Mouse (Mus musculus): ENCODE data around the gene Galnt9.
A peak's percentile ranks its signal among the peaks of the same experiment; 100 is the strongest.

The Galnt9 gene

DNA sequence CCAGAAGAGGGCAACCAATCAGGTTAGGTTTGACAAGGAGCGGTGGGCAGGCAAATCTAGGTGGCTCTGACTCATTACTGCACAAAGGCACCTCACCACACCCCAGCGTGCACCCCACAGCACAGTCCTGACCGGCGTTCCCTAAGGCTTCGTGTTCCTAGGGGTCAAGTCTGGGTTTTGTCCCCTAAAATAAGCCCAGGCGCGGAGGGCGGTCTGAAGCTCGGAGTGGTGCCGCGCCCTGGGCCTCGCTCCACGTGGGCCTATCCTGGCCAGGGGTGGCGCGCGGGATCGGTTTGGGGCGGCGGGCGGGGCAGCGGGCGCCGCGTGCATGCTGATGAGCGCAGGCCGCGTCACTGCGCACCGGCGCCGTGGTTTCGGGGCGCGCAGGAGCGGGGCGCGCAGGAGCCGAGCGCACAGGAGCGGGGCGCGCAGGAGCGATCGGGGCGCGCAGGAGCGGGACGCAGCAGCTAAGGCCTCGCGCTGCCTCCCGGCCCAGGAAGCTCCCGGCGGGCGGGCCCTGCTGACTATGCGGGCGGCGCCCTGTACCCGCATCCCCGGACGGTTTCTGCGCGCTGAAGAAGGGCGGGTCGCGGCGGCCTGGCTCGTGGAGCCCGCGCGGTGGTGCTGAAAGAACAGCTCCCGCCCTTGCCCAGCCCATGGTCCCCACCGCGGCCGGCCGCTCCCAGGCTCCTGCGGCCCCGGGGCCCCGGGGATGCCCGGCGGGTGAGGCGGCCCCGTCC is at the start of gene Galnt9:
Gene Galnt9, plus strand, starts transcription at position 405 of the 740 bp plus-strand sequence.
- DNase-seq (ENCODE audit: low read depth, low spot score), result peak; percentile 65

DNA sequence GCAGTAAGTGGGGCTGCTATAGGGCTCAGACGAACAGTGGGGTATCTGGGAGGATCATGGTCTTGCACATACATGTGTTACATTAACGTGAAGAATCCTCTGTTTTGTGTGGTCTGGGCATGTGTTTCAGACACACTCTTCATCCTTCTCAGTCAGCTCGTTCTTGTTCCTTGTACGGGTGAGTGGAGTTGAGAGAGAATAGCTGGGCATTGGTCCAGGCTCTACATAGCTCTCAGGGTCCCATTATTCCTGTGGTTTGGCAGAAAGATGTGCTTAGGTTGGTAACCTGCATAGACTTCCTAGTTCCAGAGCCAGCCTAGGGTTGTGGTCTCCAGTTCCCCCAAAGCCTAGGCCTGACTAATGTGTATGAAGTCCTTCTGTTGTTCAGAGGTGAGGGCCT is 49.8 kb upstream of the Galnt9 start:
- DNase-seq (ENCODE audit: low read depth, low spot score), result no peak

DNA sequence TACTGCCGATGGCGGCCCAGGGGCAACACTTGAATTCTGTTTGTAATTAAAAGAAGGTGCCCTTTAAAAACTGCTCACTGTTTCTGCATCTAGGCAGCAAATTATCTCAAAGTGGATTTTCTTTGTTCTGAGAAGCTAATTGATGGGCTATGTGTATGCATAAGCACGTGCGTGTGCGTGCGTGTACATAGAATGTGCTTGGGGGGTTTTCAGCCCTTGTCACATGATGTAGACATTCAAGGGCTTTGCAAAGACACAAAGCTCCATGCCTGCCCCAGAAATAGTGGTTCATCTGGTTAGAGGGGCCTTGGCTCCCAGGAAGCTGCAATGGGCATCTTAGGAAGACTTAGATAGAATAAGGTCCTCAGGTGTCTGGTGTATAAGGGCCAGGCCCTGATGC is 49.1 kb upstream of the Galnt9 start:
- no peak for DNase-seq (ENCODE audit: low read depth, low spot score)

DNA sequence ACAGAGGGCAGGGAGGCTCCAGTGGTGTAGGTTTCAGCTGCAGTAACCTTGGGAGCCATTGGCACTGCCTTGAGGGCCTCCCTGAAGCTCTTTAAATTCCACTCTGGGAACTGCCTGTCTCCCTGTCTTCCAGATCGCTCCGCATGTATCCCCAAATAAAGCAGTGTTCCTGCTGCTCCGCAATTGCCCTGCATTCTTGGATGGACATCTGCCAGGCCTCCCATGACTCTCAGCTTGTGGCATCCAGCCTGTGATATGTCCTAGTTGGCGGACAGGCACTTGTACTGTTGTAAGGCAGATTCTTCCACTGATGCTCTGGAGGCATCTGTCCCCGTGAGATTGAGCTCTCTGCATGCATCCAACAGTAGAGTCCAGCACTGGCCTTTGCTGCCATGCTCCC is 46.6 kb upstream of the Galnt9 start:
- no peak for DNase-seq (ENCODE audit: low read depth, low spot score)

DNA sequence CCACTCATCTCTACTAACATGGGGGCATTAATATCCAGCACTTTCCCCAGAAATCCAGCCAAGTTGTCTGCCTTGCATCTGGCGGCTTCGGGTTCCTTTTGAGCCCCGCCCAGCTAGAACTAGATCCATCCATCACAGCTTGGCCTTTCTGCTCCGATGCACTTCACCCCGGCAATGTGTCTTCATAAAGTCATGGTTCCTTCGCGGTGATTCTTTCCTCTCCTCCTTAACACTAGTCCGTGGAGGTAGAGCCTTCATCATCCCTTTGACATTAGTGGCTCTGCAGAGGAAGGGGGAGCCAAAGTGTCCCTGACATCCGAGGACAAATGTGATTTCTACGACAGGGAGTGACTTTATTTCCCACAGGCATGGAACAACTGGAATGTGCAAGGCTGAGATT is 46.1 kb upstream of the Galnt9 start:
- no peak for DNase-seq (ENCODE audit: low read depth, low spot score)

DNA sequence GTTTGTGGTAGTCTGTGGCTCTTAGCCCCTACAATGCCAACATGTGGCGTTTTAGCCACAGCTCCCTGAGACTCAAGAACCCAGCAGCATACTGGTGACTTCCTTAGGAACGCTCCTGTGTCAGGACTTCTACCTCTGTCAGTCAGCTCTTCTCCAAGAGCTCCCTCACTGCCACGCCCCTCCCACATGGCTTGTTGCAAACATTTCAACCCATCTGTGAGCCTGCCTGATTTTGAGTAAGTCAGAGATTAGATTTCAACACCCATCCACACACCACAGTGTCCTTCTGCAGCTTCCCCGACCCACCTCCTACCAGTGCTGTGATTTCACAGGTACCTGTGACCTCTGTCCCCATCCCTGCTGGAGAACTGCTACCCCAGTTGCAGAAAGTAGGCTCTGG is 43.9 kb upstream of the Galnt9 start:
- no peak for DNase-seq (ENCODE audit: low read depth, low spot score)

DNA sequence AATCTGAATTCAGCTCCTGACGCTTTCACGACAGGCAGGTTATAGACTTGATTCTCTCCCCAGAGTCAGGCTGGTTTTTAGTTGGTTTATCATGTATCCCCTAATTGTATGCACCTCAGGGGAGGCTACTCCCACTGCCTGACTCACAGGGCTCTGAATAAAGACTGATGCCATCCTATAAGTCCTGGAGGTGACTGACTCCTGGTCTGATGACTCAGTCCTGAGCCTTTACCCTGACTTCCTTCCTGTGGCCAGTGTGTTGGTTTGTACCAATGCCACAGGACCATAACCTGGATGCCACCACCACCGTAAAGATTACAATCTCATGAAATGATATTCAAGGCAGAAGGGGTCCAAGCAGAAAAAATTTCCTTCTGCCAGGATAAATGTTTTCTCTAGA is 40.8 kb upstream of the Galnt9 start:
- DNase-seq (ENCODE audit: low read depth, low spot score), result no peak

DNA sequence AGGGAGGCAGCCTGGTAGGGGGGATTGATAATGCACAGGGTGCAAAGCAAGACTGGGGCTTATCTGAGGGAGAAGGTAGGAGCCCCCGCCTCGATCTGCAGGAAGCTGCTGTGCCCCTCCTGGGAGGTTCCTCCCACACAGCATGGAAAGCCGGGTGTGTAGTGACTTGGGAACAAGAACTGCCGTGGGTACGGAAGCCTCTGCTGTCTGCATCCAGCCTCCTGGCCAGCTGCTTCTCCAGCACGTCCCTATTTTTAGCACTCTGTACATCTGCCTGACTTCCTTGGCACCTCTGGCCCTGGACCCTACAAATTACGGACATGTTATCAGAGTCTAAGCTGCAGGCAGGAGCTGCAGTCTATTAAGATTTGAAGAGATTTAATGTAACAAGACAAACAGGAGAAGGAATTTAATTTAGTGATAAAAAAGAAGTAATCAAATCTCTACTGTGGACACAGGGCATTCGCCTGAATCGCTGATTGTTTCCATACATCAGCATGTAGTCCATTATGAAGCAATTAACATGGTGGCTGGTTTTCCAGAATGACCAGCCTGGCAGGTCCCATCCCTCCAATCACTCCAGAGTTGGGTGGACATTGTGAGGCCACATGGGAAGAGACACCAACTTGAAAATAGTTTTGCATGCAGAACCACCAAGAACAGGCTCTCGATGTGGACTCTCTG is 38.4 kb upstream of the Galnt9 start:
- no peak for DNase-seq (ENCODE audit: low read depth, low spot score)

DNA sequence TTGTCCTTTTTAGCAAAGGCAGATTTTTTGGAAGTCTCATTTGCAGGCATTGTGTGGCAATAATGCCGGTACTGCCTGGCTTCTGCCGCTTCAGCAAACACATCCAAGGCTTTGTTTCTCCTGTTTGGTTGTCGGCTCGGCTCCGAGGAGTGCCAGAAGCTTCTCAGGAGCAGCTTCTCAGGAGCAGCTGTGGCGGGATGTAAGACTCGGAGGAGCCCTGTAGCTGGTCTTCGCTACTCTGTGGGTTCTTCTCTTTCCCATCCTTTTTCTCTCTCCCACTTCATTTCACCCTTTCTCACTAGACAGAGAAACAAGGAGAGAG is 37.9 kb upstream of the Galnt9 start:
- no peak for DNase-seq (ENCODE audit: low read depth, low spot score)

DNA sequence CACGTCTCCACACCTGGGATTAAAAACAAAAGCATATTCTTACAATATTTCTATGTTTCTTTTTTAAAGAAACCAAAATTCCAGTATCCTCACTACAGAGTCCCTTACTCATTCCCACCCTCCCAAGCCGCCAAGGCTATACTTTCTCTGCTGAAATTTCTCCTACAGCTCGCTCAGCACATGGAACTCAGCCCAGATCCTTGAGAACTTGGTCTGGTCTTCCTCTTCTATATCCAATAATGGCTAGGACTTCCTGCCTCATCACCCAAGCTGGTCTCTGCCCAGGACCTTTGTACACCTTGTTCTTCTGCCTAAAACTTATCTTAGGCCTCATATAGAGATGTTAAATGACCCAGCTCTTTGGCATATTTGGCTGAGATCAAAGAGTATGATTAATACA is 37.3 kb upstream of the Galnt9 start:
- DNase-seq (ENCODE audit: low read depth, low spot score), result no peak

DNA sequence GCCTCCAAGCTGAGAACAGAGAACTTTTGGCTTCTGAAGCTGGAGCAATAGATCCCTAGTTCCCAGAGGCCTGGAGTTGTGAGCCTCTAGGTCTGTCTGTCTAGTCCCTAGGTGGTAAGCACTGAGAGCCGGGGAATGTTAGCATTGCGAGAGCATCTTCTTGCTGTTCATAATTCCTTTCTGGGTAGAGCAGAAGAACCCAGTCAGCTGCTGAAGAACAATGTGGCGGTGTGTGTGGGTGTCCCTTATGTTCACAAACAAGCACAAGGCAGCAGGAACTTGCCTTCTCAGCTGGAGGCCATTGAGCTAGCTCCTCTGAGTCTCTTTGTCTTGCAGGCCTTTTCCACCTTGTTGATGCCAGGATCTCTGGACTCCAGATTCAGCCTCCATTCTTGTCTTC is 36.2 kb upstream of the Galnt9 start:
- no peak for DNase-seq (ENCODE audit: low read depth, low spot score)

DNA sequence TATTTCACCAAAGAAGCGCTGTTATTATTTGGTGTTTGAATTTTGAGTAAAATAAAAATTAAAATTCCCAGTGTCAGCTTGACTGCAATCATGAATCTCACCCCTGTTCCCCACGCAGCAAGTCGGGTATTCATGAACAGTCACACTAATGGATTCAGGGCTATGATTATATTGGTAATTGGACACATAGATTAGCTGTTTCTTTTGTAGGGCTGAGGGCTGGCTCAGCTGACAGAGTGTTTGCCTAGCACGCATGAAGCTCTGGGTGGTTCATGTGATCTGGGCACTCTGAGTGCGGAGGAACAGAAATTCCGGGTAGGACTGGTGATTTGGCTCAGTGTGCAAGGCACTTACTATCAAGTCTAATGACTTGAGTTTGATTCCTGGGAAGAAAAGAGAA is 33.8 kb upstream of the Galnt9 start:
- DNase-seq (ENCODE audit: low read depth, low spot score), result no peak

DNA sequence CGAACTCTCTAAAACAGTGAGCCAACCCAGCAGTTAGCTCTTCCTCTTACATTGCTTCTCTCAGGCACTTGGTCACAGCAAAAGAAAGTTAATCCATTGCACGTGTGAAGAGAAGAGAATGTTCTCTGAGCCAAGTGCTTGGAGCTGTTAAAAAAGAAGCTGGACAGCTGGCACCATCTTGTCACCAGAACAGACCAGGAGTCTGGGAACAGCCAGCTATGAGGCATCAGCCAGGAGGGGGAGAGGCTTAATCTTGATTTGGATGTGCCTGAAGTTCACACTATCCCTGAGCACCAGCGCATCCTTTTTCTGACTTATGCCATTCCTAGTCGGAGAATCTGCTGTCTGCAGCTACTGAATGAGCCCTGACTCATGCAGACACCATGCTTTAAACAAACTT is 30.4 kb upstream of the Galnt9 start:
- no peak for DNase-seq (ENCODE audit: low read depth, low spot score)

DNA sequence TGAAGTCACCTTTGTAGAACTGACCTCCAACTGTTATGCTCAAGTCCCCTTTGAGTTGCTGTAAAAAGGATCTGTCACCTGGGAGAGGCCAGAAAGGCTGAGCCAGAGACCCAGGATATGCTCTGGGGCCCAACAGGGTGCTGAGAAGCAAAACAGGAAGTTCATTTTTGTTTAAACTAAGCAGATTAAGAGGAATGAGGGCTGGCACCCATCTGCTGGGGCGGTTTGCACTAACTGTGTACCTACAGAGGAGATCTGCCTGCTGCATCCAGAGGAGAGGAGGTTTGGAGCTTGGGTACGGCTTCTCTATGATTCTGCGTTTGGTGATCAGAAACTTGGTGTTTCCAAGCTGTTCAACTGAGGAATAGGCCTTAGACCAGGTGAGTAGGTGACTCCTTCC is 29.5 kb upstream of the Galnt9 start:
- DNase-seq (ENCODE audit: low read depth, low spot score), result no peak

DNA sequence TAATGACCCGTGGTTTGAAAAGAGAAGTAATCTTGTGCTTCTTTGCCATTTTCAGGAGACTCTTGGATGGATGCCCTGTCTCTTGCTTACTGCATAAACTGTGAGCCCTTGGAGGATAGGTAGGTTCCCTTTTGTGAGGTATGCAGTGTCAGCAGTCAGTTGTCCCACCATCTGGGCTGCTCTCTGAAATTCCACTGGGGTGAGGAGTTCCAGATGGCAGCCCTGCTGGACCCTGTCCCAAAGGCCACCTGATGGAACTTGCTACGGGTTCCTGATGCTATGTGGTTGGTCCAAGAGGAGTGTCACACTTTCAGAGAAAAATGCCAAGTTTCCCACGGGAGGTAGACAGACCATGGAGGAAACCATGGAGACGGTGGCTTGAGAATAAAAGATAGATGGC is 27.8 kb upstream of the Galnt9 start:
- DNase-seq (ENCODE audit: low read depth, low spot score), result no peak

DNA sequence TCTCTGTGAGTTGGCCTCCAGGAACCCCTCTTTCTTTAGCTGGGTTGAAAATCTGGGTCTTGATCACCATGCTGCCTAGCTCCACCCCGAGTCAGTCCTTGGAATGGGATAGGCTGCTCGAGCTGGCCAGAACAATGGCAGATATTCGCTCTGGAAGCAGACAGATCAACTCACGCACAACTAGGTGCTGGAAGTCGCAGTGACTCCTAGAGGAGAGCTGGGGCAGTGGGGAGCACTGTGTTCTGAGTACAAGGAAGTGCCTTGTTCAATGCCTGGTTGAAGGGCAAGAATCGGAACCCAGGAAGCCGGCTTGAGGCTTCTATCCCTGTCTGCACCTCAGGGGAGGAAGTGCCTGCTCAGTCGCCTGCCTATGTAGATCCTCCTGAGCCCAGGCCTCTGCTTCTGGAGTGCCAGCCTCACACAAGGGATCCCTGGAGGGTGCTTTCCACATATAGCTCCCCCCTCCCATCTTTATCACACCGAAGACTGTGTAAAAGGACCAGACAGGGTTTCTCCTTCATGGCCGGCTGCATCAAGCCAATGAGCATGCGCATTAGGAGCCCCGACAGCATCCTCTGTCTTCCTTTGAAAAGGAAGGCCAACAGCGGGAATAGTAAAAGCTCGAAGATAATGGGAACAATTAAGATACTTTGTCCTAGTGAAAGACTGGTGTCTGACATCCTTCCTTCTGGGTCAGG is 25.9 kb upstream of the Galnt9 start:
- DNase-seq (ENCODE audit: low read depth, low spot score), result peak; percentile 70

DNA sequence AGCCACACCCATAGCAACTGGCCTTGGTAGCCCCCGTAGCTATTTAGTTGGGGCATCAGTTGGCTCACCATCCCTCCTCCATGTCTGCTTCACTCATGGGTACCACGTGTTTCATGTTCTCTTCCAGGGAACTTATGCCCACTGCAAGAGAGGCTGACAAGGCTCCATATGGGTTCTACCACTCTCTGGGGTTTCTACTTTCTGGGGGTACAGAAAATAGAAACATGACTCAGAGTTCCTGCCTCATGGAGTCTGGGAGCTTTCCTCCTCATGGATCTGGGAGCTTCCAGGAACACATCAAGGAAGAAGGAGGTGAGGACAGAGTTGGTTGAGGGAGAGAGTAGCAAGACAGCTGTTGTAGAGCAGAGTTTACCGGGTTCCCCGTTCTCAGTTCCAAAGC is 23.2 kb upstream of the Galnt9 start:
- DNase-seq (ENCODE audit: low read depth, low spot score), result no peak

DNA sequence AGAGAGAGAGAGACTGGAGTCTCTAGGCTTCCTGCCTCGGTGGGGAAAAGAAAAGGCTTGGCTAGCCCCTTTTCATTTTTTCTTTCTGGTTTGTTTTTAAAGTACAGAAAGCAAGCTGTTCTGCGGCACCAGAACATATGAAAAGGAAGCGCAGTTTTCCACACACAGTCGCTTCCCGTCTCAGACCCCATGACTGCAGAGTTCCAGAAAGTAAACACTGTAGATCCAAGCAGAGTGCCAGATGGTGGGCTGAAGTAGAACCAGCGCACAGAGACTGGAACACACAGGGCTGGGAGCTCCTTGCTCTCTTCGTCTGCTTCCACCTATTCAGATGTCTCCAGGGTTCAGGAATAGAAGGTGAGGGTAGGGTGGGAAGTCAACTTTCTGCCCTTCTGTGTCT is 22.3 kb upstream of the Galnt9 start:
- no peak for DNase-seq (ENCODE audit: low read depth, low spot score)

DNA sequence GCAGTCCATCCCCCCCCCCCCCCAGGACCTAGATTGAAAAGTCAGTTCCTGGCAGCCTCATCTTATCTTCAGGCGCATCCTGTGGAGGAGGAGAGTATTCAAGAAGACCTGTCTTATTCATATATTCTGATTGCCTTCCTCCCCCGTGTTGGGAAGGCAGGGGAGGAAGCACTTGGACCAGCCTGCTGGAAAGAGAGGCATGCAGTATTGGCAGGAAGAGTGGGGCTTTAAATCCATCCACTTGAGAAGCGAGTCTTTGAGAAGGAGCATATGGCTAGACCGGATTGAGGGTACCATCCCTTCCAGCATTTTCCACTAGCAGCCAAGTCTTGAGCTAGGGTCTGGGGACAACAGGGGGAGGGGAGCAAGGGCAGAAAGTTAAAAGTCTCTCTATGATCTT is 20.9 kb upstream of the Galnt9 start:
- DNase-seq (ENCODE audit: low read depth, low spot score), result no peak

DNA sequence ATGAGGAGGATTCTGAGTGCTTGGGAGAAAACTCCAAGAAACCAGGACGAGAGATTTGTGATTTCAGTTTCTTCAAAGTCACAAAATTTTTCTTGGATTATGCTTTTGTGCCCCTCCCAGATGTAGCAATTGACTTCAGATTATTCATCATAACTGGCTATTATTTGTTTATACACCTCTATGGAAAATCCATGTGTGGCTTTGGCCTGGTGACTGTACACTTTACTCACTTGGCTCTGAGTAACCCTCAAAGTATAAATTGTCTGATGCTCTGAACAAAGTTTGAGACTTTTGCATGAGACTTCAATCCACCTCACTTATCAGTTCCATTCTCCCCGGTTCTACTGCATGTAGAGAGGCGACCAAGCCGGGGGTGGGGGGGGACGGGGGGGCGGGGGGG is 18.5 kb upstream of the Galnt9 start:
- DNase-seq (ENCODE audit: low read depth, low spot score), result no peak

DNA sequence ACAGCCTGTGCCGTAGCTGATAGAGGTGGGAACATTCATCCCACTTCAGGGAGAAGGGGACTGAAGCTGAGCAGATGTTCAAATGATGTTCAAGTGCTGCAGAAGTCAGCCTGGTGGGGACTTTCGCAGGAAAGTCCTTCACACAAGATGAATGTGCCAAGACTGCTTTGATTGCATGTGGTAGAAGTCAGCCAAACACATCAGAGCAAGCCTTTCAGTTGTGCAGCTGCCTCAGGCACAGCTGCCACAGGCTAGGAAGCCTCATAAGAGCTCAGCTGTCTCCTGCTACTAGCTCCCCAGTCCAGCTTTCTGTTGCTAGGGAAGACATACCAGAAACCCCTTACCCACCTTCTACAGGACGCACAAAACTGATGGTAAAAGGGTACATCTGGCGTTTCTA is 17.6 kb upstream of the Galnt9 start:
- DNase-seq (ENCODE audit: low read depth, low spot score), result no peak

DNA sequence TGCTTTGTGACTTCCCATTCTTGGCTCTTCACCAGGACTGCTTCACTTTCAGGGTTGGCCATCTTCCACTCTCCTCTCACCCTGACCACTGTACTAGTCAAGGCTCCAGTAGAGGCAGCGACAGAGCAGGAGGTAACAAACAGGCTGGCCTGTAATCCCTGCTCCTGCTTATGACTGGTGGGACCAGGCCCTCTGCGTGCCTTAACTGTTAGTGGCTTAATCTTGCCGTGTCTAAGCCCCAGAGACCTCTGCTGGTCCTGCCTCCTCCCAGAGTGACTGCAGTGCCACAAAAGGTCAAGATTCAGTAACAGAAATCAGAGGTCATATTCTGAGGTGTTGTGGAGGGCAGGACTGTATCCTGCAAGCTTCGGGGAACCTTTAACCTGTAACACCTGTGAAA is 13.1 kb upstream of the Galnt9 start:
- DNase-seq (ENCODE audit: low read depth, low spot score), result no peak

DNA sequence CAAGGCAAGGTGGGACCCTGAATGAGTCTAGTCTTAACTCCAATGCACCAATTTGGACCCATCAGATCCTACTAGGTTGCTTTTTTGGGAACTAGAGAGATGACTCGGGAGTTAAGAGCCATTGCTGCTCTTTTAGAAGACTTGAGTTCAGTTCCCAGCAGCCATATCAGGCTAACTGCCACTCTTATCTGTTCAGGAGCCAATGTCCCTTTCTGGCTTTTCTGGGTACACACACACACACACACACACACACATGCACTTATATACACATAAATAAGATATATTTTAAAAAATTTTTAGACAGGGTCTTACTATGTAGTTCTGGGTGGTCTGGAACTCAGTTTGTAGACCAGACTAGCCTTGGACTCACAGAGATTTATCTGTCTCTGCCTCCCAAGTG is 9.8 kb upstream of the Galnt9 start:
- no peak for DNase-seq (ENCODE audit: low read depth, low spot score)
